Mouse (Mus musculus) CH12.LX (cell line): Measurements from ENCODE around the gene Ppp1r13l.

Experiments
- CHD1 ChIP-seq: IDR thresholded peaks from 2 replicates; pipeline ENCODE4 v1.6.1; 2012; ENCODE audit warnings: low read depth, low read length, improper control_type of control experiment, inconsistent platforms
- CTCF ChIP-seq, 2 experiments: IDR thresholded peaks in 1 of 2; conservative IDR thresholded peaks in 1 of 2; 2 replicates each; pipeline ENCODE4 v1.5.1; 2011 to 2012; ENCODE audit warnings: low read depth in 2 of 2, low read length in 2 of 2, improper control_type of control experiment in 1 of 2, inconsistent platforms in 1 of 2, mild to moderate bottlenecking in 1 of 2, moderate library complexity in 1 of 2
- EP300 ChIP-seq: IDR thresholded peaks from 2 replicates; pipeline ENCODE4 v1.6.1; 2011; ENCODE audit warnings: low read length, improper control_type of control experiment
- HCFC1 ChIP-seq: IDR thresholded peaks from 2 replicates; pipeline ENCODE4 v1.6.1; 2012; ENCODE audit warnings: low read depth, mild to moderate bottlenecking, inconsistent platforms, low read length, improper control_type of control experiment
- JUN ChIP-seq: IDR thresholded peaks from 2 replicates; pipeline ENCODE4 v1.6.1; 2011; ENCODE audit warnings: low read depth, mild to moderate bottlenecking, low read length, improper control_type of control experiment, moderate library complexity; ENCODE audit not compliant: insufficient read depth
- JUND ChIP-seq: conservative IDR thresholded peaks from 2 replicates; pipeline ENCODE4 v1.6.1; 2011; ENCODE audit warnings: low read depth, low read length, improper control_type of control experiment
- KAT2A ChIP-seq: IDR thresholded peaks from 2 replicates; pipeline ENCODE4 v1.6.1; 2012; ENCODE audit warnings: low read length, improper control_type of control experiment, inconsistent platforms; ENCODE audit not compliant: insufficient replicate concordance
- MAX ChIP-seq: IDR thresholded peaks from 2 replicates; pipeline ENCODE4 v1.6.1; 2011; ENCODE audit warnings: low read length, improper control_type of control experiment
- NRF1 ChIP-seq: IDR thresholded peaks from 2 replicates; pipeline ENCODE4 v1.6.1; 2014; ENCODE audit warnings: low read depth, mild to moderate bottlenecking, inconsistent platforms, low read length, improper control_type of control experiment, moderate library complexity
- POLR2A ChIP-seq: IDR thresholded peaks from 2 replicates; pipeline ENCODE4 v1.6.1; 2011; ENCODE audit warnings: low read depth, mild to moderate bottlenecking, improper control_type of control experiment, low read length
- SMC3 ChIP-seq: IDR thresholded peaks from 2 replicates; pipeline ENCODE4 v1.6.1; 2011; ENCODE audit warnings: low read depth, low read length, improper control_type of control experiment
- TCF12 ChIP-seq: IDR thresholded peaks from 2 replicates; pipeline ENCODE4 v1.6.1; 2014; ENCODE audit warnings: low read depth, mild to moderate bottlenecking, inconsistent platforms, low read length, improper control_type of control experiment

GRCm38 (mm10) chr7:19309884-19310641 lies 49.5 kb upstream of the Ppp1r13l start, which contains the start of gene Fosb:
- TF ChIP-seq MAX (no peak), JUND (no peak), JUN (no peak), CHD1 (no peak), CTCF (conservative IDR thresholded peaks at IDR 0.05 in 1 of 2, IDR thresholded peaks at IDR 0.05 in 1 of 2; ENCODE audit: low read depth in 2 of 2, low read length in 2 of 2) (peak in 1 of 2 experiments; percentile 39; a peak in 1 of 4 replicates), SMC3 (no peak), POLR2A (peak; percentile 53; the same call in 1 of the 2 replicates), TCF12 (peak; percentile 26; the same call in 1 of the 2 replicates), NRF1 (peak; percentile 93), EP300 (no peak), HCFC1 (peak; percentile 61), KAT2A (no peak)
